In the genomic region with DNA sequence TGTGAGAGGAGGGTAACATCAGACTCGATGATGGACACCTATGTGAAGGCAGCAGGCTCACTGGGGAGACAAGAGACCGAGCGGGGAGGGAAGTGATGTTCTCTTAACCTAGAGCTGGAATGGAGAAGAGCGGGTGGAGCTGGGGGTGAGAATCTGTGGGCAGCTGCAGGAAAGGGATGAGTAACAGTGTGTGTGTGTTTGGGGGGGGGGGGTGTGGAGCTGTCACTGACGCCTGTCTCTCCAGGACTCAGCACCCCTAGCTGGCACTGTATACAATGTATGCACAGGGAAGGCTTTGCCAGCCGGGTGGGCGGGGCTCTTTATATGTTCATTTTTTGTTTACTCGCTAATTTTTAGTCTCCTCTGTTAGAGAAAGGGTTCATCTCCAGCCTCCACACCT, we compare ENCODE assay signal across 13 mouse cellular contexts.
"Had no signal": no experiment of that assay in that cellular context is flagged by ENCODE, and none has a peak within 500 bp of the region (broad histone marks: within the 10 kb centered on the region; RNA-seq: fewer than 3 reads in every experiment).

No protein-coding gene starts in this region.

- ATAC-seq: midbrain, embryonic 16.5 days had no signal

- H3K4me3 ChIP-seq: limb, embryonic 13.5 days; midbrain, embryonic 12.5 days; neural tube, embryonic 13.5 days had no signal

- H3K27ac ChIP-seq: kidney, postnatal 0 days; limb, embryonic 13.5 days; liver, embryonic 14.5 days; midbrain, embryonic 12.5 days; neural tube, embryonic 13.5 days had no signal

- DNase-seq: kidney, adult 11 months; kidney, adult 9 months; kidney, postnatal 36 days; lung, adult 18-20 months; retina, postnatal 1 day; thymus, adult 2 months; thymus, postnatal 25 days had no signal
